Mouse (Mus musculus) midbrain, embryonic 16.5 days (tissue): ENCODE measurements around the gene Ythdf2. TPM values are rescaled to one million over a fixed set of nuclear protein-coding genes. Genes with fewer than 3 reads are reported as not detected.

Experiments
- ATAC-seq: fragments of 200-750 bp; cut with Nextera tagmentation; 2 replicates; pipeline ENCODE4 v1.8.0; 2017; ENCODE audit warnings: moderate TSS enrichment
- H3K27ac ChIP-seq: fragments of 300-500 bp; sonication (generic); 2 replicates; pipeline ENCODE4 v1.5.1; 2014; ENCODE audit warnings: mild to moderate bottlenecking, low read length, mixed read lengths
- H3K27me3 ChIP-seq: fragments of 300-500 bp; sonication (generic); 2 replicates; pipeline ENCODE4 v1.6.1; 2014; ENCODE audit warnings: low read depth, low read length, mixed read lengths; ENCODE audit not compliant: control insufficient read depth, insufficient read depth
- H3K36me3 ChIP-seq: fragments of 300-500 bp; sonication (generic); 2 replicates; pipeline ENCODE4 v1.6.1; 2014; ENCODE audit warnings: mild to moderate bottlenecking, low read length, moderate library complexity, mixed read lengths; ENCODE audit not compliant: control insufficient read depth, insufficient read depth
- H3K4me1 ChIP-seq: fragments of 300-500 bp; sonication (generic); 2 replicates; pipeline ENCODE4 v1.6.1; 2014; ENCODE audit warnings: mild to moderate bottlenecking, low read length, mixed read lengths; ENCODE audit not compliant: control insufficient read depth, insufficient read depth
- H3K4me2 ChIP-seq: fragments of 300-500 bp; sonication (generic); 2 replicates; pipeline ENCODE4 v1.6.1; 2014; ENCODE audit warnings: mild to moderate bottlenecking, low read length, mixed read lengths
- H3K4me3 ChIP-seq: fragments of 300-500 bp; sonication (generic); 2 replicates; pipeline ENCODE4 v1.5.1; 2014; ENCODE audit warnings: low read depth, mild to moderate bottlenecking, low read length, moderate library complexity, mixed read lengths
- H3K9ac ChIP-seq: fragments of 300-500 bp; sonication (generic); 2 replicates; pipeline ENCODE4 v1.6.1; 2014; ENCODE audit warnings: low read depth, low read length, mixed read lengths
- H3K9me3 ChIP-seq: fragments of 300-500 bp; sonication (generic); replicated peaks from 2 replicates; pipeline ENCODE4 v1.6.1; 2014; ENCODE audit warnings: mild to moderate bottlenecking, low read length, mixed read lengths; ENCODE audit not compliant: control insufficient read depth, poor library complexity, severe bottlenecking
- WGBS: fragments of 180-500 bp; shearing (Covaris S2); extraction: QIAGEN DNeasy Blood & Tissue Kit; methylation state at CpG from one replicate; pipeline ENCODE4 v1.1.7; 2014; 5-methylcytosine and 5-hydroxymethylcytosine counted together
- polyA plus RNA-seq: library from polyadenylated mRNA; unstranded; fragments of >200 nt; fragmentation: Nextera tagmentation; extraction: Ambion mirVana; gene quantifications from 2 replicates; pipeline ENCODE4 v1.2.1, GENCODE M21; 2015

Gene Ythdf2
- polyA plus RNA-seq, 1 experiment from 2014 or later = 109 TPM

DNA sequence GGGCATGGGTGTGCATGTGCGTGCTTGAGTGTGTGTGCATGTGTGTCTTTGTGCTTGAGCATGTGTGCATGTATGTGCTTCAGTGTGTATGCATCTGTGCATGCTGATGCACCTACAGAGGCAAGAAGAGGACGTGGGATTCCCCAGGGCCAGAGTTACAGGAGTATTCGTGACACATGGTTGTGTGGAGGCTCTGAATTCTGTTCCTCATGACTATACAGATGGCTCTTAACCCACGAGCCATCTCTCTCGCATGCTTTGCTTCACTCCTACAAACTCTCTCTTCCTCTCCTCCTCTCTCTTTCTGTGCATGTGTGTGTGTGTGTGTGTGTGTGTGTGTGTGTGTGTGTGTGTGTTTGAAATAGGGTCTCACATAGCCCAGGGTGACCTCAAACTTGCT is 42.3 kb downstream of the Ythdf2 start:
- WGBS = 82% methylated on average over 5 of the region's 5 CpGs
- ATAC-seq = no peak

DNA sequence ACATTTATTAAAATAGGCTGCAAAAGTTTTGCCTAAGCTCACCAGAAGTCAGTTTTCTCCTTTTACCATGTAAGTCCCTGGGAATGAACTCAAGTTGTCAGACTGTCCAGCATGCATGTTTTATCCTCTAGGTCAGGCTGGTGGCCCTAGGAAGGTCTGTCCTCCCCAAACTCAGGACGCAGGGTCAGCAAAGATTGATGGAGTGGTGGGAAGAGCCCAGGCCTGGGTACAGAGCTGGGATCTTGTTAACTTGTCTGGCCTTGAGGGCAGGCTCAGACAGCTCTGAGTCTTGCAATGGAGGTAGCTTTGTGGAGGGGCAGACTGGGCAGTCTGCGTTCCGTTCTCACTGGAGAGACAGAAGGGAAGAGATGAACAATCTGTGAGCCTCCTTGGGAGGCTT is 42.8 kb downstream of the Ythdf2 start:
- no peaks in the 10 kb centered on the region for H3K9me3 ChIP-seq
- no peaks in the 10 kb centered on the region for H3K27me3 ChIP-seq
- WGBS = 97% methylated on average over 3 of the region's 3 CpGs
- no peak overlapping the region for H3K4me3 ChIP-seq
- H3K9ac ChIP-seq = no peak overlapping the region
- no peak overlapping the region for H3K27ac ChIP-seq
- H3K36me3 ChIP-seq = no peaks in the 10 kb centered on the region
- ATAC-seq = no peak
- peaks cover 5% of the 10 kb centered on the region; the same call in 1 of the 2 replicates for H3K4me1 ChIP-seq
- H3K4me2 ChIP-seq = no peak overlapping the region

More for the DNA sequence above, 42.3 kb downstream of the Ythdf2 start:
- Histone ChIP-seq H3K27me3 (no peaks in the 10 kb centered on the region), H3K4me3 (no peak overlapping the region), H3K36me3 (no peaks in the 10 kb centered on the region), H3K27ac (no peak overlapping the region), H3K4me1 (peaks cover 5% of the 10 kb centered on the region; the same call in 1 of the 2 replicates), H3K4me2 (no peak overlapping the region), H3K9ac (no peak overlapping the region), H3K9me3 (no peaks in the 10 kb centered on the region)

- Histone ChIP-seq H3K27ac (no peak overlapping the region), H3K36me3 (no peaks in the 10 kb centered on the region), H3K27me3 (no peaks in the 10 kb centered on the region), H3K9ac (no peak overlapping the region), H3K9me3 (no peaks in the 10 kb centered on the region), H3K4me3 (no peak overlapping the region), H3K4me1 (peaks cover 3% of the 10 kb centered on the region; the same call in 1 of the 2 replicates), H3K4me2 (no peak overlapping the region)
- ATAC-seq = no peak
- 90% methylated on average over 3 of the region's 3 CpGs for WGBS
Measured at GRCm38 (mm10) chr4:132167436-132167835, 44.7 kb downstream of the Ythdf2 start.

DNA sequence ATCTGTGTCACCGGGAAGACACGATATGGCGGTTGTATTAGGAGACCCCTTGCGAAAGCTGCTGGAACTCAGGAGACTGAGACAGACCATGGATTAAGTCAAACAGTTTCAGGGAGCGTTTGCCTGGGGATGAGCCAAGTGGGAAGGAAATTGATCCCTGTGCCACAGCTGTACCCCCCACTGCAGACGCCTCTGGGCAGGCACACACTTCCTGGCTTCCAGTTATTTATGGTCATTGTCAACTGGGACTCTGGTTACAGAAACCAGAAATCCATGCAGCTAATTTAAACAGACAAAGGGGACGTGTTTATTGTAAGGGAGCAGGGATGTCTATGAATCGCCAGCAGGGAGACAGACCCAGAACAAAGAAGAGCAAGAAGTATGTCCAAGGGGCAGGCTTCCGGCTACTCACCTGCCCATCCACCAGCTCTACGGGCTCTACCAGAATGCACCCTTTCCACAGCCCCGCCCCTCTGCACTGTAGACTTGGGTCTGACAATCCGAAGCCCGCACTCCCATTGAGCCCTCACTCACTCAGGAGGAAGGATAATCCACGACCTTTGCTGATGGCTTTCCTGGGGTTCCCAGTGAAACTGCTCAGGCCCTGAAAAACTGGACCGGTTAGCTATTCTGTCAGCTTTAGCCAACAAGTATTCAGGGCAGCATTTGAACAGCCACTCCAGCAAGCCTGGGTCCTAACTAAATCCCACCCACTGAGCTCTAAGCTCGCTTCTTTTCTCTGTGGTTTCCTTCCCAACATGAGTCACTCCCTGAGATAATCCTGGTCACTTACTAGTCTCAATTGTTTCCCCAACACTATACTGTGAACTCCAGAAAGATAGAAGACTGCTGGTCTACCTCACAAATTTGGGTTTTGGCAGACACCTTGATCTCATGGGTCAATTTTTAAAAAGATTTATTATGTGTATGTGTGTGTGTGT is 45.5 kb downstream of the Ythdf2 start:
- no peaks in the 10 kb centered on the region for H3K9me3 ChIP-seq
- H3K4me1 ChIP-seq = peaks cover 3% of the 10 kb centered on the region; the same call in 1 of the 2 replicates
- H3K36me3 ChIP-seq = no peaks in the 10 kb centered on the region
- H3K27ac ChIP-seq = no peak overlapping the region
- no peak for ATAC-seq
- 58% methylated on average over 16 of the region's 16 CpGs for WGBS
- no peak overlapping the region for H3K9ac ChIP-seq
- no peaks in the 10 kb centered on the region for H3K27me3 ChIP-seq
- H3K4me2 ChIP-seq = no peak overlapping the region
- no peak overlapping the region for H3K4me3 ChIP-seq

DNA sequence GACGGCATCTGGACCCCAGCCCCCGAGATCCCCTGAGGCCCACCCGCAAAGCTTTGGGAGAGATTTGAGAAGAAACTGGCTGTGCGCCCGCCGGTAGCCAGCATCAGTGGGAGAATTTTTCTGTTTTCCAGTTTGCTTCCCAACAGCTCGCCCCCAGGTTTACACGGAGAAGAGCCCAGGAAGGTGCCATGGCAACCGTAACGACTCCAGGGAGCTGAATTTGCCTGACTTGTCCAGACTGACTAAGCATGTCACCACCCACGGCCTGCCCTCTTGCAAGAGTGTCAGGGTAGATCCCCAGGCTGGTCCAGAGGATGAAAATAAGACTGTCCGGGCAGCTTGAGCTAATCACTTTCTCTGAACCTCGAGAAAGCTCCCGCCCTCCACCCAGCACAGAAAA is 46.4 kb downstream of the Ythdf2 start:
- ATAC-seq = no peak
- no peaks in the 10 kb centered on the region for H3K27me3 ChIP-seq
- H3K4me3 ChIP-seq = no peak overlapping the region
- WGBS = 44% methylated on average over 14 of the region's 14 CpGs
- H3K27ac ChIP-seq = no peak overlapping the region
- no peaks in the 10 kb centered on the region for H3K36me3 ChIP-seq
- H3K9ac ChIP-seq = no peak overlapping the region
- H3K9me3 ChIP-seq = no peaks in the 10 kb centered on the region
- no peak overlapping the region for H3K4me2 ChIP-seq
- peaks cover 3% of the 10 kb centered on the region; the same call in 1 of the 2 replicates for H3K4me1 ChIP-seq

DNA sequence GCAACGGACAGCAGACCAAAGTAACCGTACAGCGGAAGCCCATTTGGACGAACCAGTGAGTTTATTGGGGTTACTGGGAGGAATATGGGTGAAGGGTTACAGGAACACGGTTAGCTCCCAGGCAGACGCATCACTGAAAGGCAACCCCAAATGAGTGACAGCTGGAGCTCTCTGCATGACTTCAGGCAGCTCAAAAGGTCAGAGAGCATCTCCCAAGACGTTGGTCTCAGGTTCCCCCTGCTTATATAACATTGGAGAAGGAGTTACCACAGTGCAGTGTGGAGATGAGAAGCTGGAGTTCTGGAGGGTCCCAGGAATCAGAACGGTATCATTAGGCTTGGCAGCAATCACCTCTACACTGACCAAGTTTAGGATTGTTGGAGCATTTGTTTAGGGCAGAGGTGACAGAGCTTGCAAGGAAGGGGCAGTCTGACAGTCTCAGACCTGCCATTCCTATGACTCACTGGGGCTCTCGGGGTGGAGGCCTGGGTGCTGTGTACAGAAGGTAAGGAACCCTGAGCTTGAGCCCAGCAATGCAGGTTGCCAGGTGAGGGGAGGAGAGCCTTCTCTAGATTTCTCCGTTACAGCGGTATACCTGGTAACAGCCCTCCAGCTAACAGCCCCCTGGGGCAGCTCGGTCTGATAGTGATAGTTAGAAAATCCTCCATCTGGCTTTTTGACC is 55.0 kb downstream of the Ythdf2 start:
- Histone ChIP-seq H3K9ac (no peak overlapping the region), H3K4me3 (no peak overlapping the region), H3K36me3 (no peaks in the 10 kb centered on the region), H3K4me1 (no peaks in the 10 kb centered on the region), H3K27me3 (no peaks in the 10 kb centered on the region), H3K27ac (no peak overlapping the region), H3K9me3 (no peaks in the 10 kb centered on the region), H3K4me2 (no peak overlapping the region)
- no peak for ATAC-seq
- WGBS = 61% methylated on average over 12 of the region's 12 CpGs

GRCm38 (mm10) chr4:132154877-132155670 is 57.0 kb downstream of the Ythdf2 start:
- no peak overlapping the region for H3K4me2 ChIP-seq
- H3K9ac ChIP-seq = no peak overlapping the region
- no peaks in the 10 kb centered on the region for H3K27me3 ChIP-seq
- WGBS = 7% methylated on average over 6 of the region's 6 CpGs
- H3K9me3 ChIP-seq = no peaks in the 10 kb centered on the region
- H3K36me3 ChIP-seq = no peaks in the 10 kb centered on the region
- H3K4me3 ChIP-seq = no peak overlapping the region
- no peak for ATAC-seq
- no peaks in the 10 kb centered on the region for H3K4me1 ChIP-seq
- no peak overlapping the region for H3K27ac ChIP-seq

DNA sequence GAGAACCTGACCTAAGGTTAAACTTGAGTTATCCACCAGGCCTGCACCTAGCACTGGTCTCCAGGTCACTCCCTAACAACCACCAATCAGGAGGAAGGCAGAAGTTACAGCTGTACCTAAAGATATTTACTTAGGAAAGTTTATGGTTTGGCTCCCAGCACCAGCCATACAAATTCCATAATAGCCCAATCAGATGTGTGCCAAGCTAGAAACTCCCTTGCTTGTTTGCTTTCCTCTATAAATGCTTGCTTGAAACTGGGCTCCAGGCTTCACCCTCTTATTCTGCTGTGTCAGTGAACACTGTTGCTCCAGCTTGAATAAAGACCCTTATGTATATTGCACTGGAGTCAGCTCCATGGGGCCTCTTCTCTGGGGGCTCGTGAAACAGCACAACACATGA is 60.4 kb downstream of the Ythdf2 start:
- Histone ChIP-seq H3K27ac (no peak overlapping the region), H3K4me3 (no peak overlapping the region), H3K4me1 (no peaks in the 10 kb centered on the region), H3K36me3 (no peaks in the 10 kb centered on the region), H3K4me2 (no peak overlapping the region), H3K27me3 (no peaks in the 10 kb centered on the region), H3K9me3 (no peaks in the 10 kb centered on the region), H3K9ac (no peak overlapping the region)
- WGBS = 68% methylated on average over 1 of the region's 1 CpGs
- ATAC-seq = no peak
